ENCODE assay signal across 22 mouse cellular contexts in the genomic region with DNA sequence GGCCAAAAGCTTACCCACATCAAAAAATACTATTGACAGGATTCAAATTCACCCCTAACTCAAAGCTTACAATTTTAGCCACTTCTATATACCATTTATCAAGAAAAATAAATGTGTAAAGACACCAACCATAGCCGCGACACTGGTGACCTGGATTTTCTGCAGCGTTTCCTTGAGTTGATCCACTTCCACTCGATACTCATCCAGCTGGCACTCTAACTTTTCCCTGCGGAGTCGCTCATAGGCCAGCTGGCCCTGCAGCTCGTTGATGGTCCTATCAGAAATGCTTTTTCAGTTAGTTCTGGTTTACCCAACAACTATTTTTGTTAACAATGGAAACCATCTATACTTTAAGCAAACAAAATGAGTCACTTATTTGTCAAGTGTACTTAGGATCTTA. TPM values are rescaled to one million over a fixed set of nuclear protein-coding genes. Genes with fewer than 3 reads are reported as not detected.
DNase-seq lines count a peak whose midpoint lies in the region; ATAC-seq lines count a peak whose summit lies in the region.
"Had no signal": no experiment of that assay in that cellular context is flagged by ENCODE, and none has a peak within 500 bp of the region (broad histone marks: within the 10 kb centered on the region; RNA-seq: fewer than 3 reads in every experiment).

No protein-coding gene starts in this region.

- no peaks in the 10 kb centered on the region for H3K36me3 ChIP-seq in kidney, embryonic 14.5 days (ENCODE audit: control insufficient read depth, insufficient read depth, low read length)
- H3K36me3 ChIP-seq: forebrain, embryonic 10.5 days; heart, embryonic 12.5 days; heart, embryonic 15.5 days; hindbrain, embryonic 10.5 days; hindbrain, embryonic 13.5 days; intestine, embryonic 15.5 days had no signal

- ATAC-seq in kidney, embryonic 14.5 days (ENCODE audit: low FRiP score, low TSS enrichment): no peak
- ATAC-seq: CD4-positive, CD25-positive, alpha-beta regulatory T cell, adult 4 months; forebrain, embryonic 13.5 days; forebrain, embryonic 16.5 days; hindbrain, embryonic 16.5 days; intestine, embryonic 15.5 days had no signal

- H3K4me1 ChIP-seq in kidney, embryonic 14.5 days (ENCODE audit: control insufficient read depth, insufficient read depth, low read length): no peaks in the 10 kb centered on the region
- H3K4me1 ChIP-seq: forebrain, embryonic 10.5 days; forebrain, embryonic 13.5 days; heart, embryonic 12.5 days; heart, embryonic 15.5 days; hindbrain, embryonic 10.5 days; hindbrain, embryonic 13.5 days; intestine, embryonic 15.5 days had no signal

- no peak overlapping the region for H3K27ac ChIP-seq in kidney, embryonic 14.5 days (ENCODE audit: low read depth, low read length)
- H3K27ac ChIP-seq: forebrain, embryonic 10.5 days; forebrain, embryonic 13.5 days; heart, embryonic 15.5 days; hindbrain, embryonic 10.5 days; hindbrain, embryonic 13.5 days; intestine, embryonic 15.5 days had no signal

- H3K4me2 ChIP-seq in kidney, embryonic 14.5 days (replicated peaks; ENCODE audit: low read depth, low read length): no peak overlapping the region
- H3K4me2 ChIP-seq: forebrain, embryonic 13.5 days; heart, embryonic 12.5 days; heart, embryonic 15.5 days; hindbrain, embryonic 13.5 days; intestine, embryonic 15.5 days had no signal

- peak; percentile 83 to 84 for DNase-seq in cerebellum, postnatal 10 days
- DNase-seq in cerebellum, adult 11 months: no peak
- DNase-seq in gastrocnemius, postnatal 10 days: peak; percentile 26
- DNase-seq in gastrocnemius, postnatal 4 days (ENCODE audit: low spot score in 2 of 2): no peak
- DNase-seq in kidney, postnatal 10 days: peak; percentile 29
- DNase-seq: adrenal gland, postnatal 25 days; cerebellum, adult 9-11 months; gastrocnemius, postnatal 25 days; heart, postnatal 36 days had no signal

- no peak overlapping the region for H3K9ac ChIP-seq in kidney, embryonic 14.5 days (ENCODE audit: low read depth, low read length)
- H3K9ac ChIP-seq: forebrain, embryonic 13.5 days; heart, embryonic 12.5 days; heart, embryonic 15.5 days; hindbrain, embryonic 13.5 days; intestine, embryonic 15.5 days had no signal

- WGBS in kidney, embryonic 14.5 days: 85% methylated on average over 7 of the region's 7 CpGs

- no peak overlapping the region for H3K4me3 ChIP-seq in kidney, embryonic 14.5 days (ENCODE audit: low read length)
- H3K4me3 ChIP-seq: forebrain, embryonic 10.5 days; forebrain, embryonic 13.5 days; heart, embryonic 12.5 days; heart, embryonic 15.5 days; hindbrain, embryonic 10.5 days; hindbrain, embryonic 13.5 days; intestine, embryonic 15.5 days had no signal

- no peaks in the 10 kb centered on the region for H3K27me3 ChIP-seq in kidney, embryonic 14.5 days (ENCODE audit: control insufficient read depth, insufficient read depth, low read length)
- H3K27me3 ChIP-seq: forebrain, embryonic 13.5 days; heart, embryonic 12.5 days; heart, embryonic 15.5 days; hindbrain, embryonic 13.5 days; intestine, embryonic 15.5 days had no signal

- no peaks in the 10 kb centered on the region for H3K9me3 ChIP-seq in kidney, embryonic 14.5 days (ENCODE audit: control insufficient read depth, low read length)
- H3K9me3 ChIP-seq: forebrain, embryonic 10.5 days; forebrain, embryonic 13.5 days; heart, embryonic 12.5 days; heart, embryonic 15.5 days; hindbrain, embryonic 13.5 days; intestine, embryonic 15.5 days had no signal

RNA-seq across cellular contexts. Expression of gene Ccdc90b, which starts 29.0 kb away (rescaled TPM):
- total RNA-seq in gastrocnemius, postnatal 10 days (2021): 10 to 100 TPM; 24.8 to 26.2 TPM
- 10 to 100 TPM; 31.3 to 37.2 TPM for total RNA-seq in gastrocnemius, postnatal 4 days (2021)
- 55.2 and 59.6 TPM in 2 replicates for polyA plus RNA-seq in kidney, embryonic 14.5 days (2014; fragmentation: Nextera tagmentation; extraction: Ambion mirVana)
- total RNA-seq: MEL had no signal

RNA-seq across cellular contexts. Expression of gene Ankrd42, which starts 47.0 kb away (rescaled TPM):
- total RNA-seq in gastrocnemius, postnatal 10 days (2021): 1 to 10 TPM; 1.0 to 1.9 TPM
- 1 to 10 TPM; 2.0 to 2.2 TPM for total RNA-seq in gastrocnemius, postnatal 4 days (2021)
- polyA plus RNA-seq in kidney, embryonic 14.5 days (2014; fragmentation: Nextera tagmentation; extraction: Ambion mirVana): 3.9 and 6.6 TPM in 2 replicates
- total RNA-seq: granulocyte monocyte progenitor cell, adult 5-6 weeks had no signal

Comparison
In these comparisons a context has a peak if more than half of its experiments do, and no peak if none do; other contexts are left out.
1. DNase-seq: peak in cerebellum, postnatal 10 days (2 of 2), gastrocnemius, postnatal 10 days (single experiment) and kidney, postnatal 10 days (single experiment); none in cerebellum, adult 11 months (single experiment) and gastrocnemius, postnatal 4 days (0 of 2).